In genomic region chr8:46934898-46935297, GRCm38 (mm10) we compare ENCODE assay signal across 8 mouse cellular contexts. TPM values are rescaled to one million over a fixed set of nuclear protein-coding genes. Genes with fewer than 3 reads are reported as not detected.
DNase-seq lines count a peak whose midpoint lies in the region; ATAC-seq and TF ChIP-seq lines count a peak whose summit lies in the region.

No protein-coding gene starts in this region.

- in situ Hi-C loops in Patski (cut with MboI; ENCODE audit: low pct_unique_long_range_greater_than_20kb): no loop called here

- 24% methylated on average over 9 of the region's 9 CpGs for WGBS in intestine, embryonic 14.5 days
- WGBS in midbrain, embryonic 12.5 days: 21% methylated on average over 9 of the region's 9 CpGs
- 39% methylated on average over 9 of the region's 9 CpGs for WGBS in stomach, postnatal 0 days

- no peaks in the 10 kb centered on the region for H3K9me3 ChIP-seq in intestine, embryonic 14.5 days (ENCODE audit: control insufficient read depth, low read length)
- no peaks in the 10 kb centered on the region for H3K9me3 ChIP-seq in midbrain, embryonic 12.5 days
- H3K9me3 ChIP-seq in stomach, postnatal 0 days (ENCODE audit: control insufficient read depth, low read length): no peaks in the 10 kb centered on the region

- ATAC-seq in Patski: peak; percentile 67
- ATAC-seq in intestine, embryonic 14.5 days (replicated peaks; ENCODE audit: low FRiP score, low TSS enrichment, low read depth): peak; percentile 77; the same call in 1 of the 2 replicates
- peak; percentile 44; the same call in 1 of the 2 replicates for ATAC-seq in midbrain, embryonic 12.5 days (ENCODE audit: low FRiP score, low read depth)
- peak; percentile 81 for ATAC-seq in stomach, postnatal 0 days (ENCODE audit: low FRiP score, low TSS enrichment)

- H3K27me3 ChIP-seq in Patski: no peaks in the 10 kb centered on the region
- H3K27me3 ChIP-seq in intestine, embryonic 14.5 days (replicated peaks; ENCODE audit: control insufficient read depth, insufficient read depth, low read length): no peaks in the 10 kb centered on the region
- H3K27me3 ChIP-seq in midbrain, embryonic 12.5 days: no peaks in the 10 kb centered on the region
- no peaks in the 10 kb centered on the region for H3K27me3 ChIP-seq in stomach, postnatal 0 days (ENCODE audit: control insufficient read depth, insufficient read depth, low read length)

- CTCF ChIA-PET in Patski (lab: Charles Lee): no interaction called here

- H3K36me3 ChIP-seq in intestine, embryonic 14.5 days (ENCODE audit: control insufficient read depth, insufficient read depth, low read length): no peaks in the 10 kb centered on the region
- H3K36me3 ChIP-seq in midbrain, embryonic 12.5 days: no peaks in the 10 kb centered on the region
- no peaks in the 10 kb centered on the region for H3K36me3 ChIP-seq in stomach, postnatal 0 days (ENCODE audit: control insufficient read depth, insufficient read depth, low read length)

- H3K27ac ChIP-seq in intestine, embryonic 14.5 days (ENCODE audit: low read depth): no peak overlapping the region
- no peak overlapping the region for H3K27ac ChIP-seq in midbrain, embryonic 12.5 days (replicated peaks)
- H3K27ac ChIP-seq in stomach, postnatal 0 days (replicated peaks): no peak overlapping the region

- intact Hi-C loops in left cerebral cortex, postnatal 36 days (cut with DNase I): loop anchor here (5.0 kb wide), 2 partner anchors 68 to 263 kb away; no protein-coding TSS in a partner anchor

- no peak overlapping the region for H3K4me2 ChIP-seq in intestine, embryonic 14.5 days (ENCODE audit: low read length)
- no peak overlapping the region for H3K4me2 ChIP-seq in midbrain, embryonic 12.5 days (replicated peaks)
- no peak overlapping the region for H3K4me2 ChIP-seq in stomach, postnatal 0 days (replicated peaks; ENCODE audit: low read depth)

- H3K4me3 ChIP-seq in intestine, embryonic 14.5 days (ENCODE audit: low read depth, low read length): no peak overlapping the region
- no peak overlapping the region for H3K4me3 ChIP-seq in midbrain, embryonic 12.5 days
- H3K4me3 ChIP-seq in stomach, postnatal 0 days (ENCODE audit: low read depth, low read length): no peak overlapping the region

- POLR2A ChIA-PET in Patski (lab: Charles Lee): no interaction called here

- TF ChIP-seq CTCF in Patski (IDR thresholded peaks at IDR 0.05): peak; percentile 85
- TF ChIP-seq CTCF in stomach, postnatal 0 days (IDR thresholded peaks at IDR 0.05; ENCODE audit: low read depth): peak; percentile 85

- no peak overlapping the region for H3K9ac ChIP-seq in intestine, embryonic 14.5 days (ENCODE audit: low read length)
- H3K9ac ChIP-seq in midbrain, embryonic 12.5 days (replicated peaks): no peak overlapping the region
- H3K9ac ChIP-seq in stomach, postnatal 0 days (ENCODE audit: low read length): no peak overlapping the region

- peak; percentile 64 to 65 for DNase-seq in B cell, adult 2 months
- no peak for DNase-seq in Patski (ENCODE audit: low read depth, low spot score)
- peak; percentile 28 for DNase-seq in cerebellum, adult 9-11 months
- peak; percentile 45 to 49 for DNase-seq in frontal cortex, postnatal 36 days (ENCODE audit: low spot score in 2 of 2)
- no peak for DNase-seq in intestine, embryonic 14.5 days (ENCODE audit: low spot score)
- peak; percentile 39 to 46 for DNase-seq in left cerebral cortex, postnatal 36 days (ENCODE audit: low spot score in 2 of 2)
- DNase-seq in stomach, postnatal 0 days (ENCODE audit: low spot score): peak; percentile 59

- TF ChIP-seq EP300 in stomach, postnatal 0 days (optimal IDR thresholded peaks at IDR 0.05): no peak

- no peaks in the 10 kb centered on the region for H3K4me1 ChIP-seq in intestine, embryonic 14.5 days (replicated peaks; ENCODE audit: control insufficient read depth, insufficient read depth, low read length)
- no peaks in the 10 kb centered on the region for H3K4me1 ChIP-seq in midbrain, embryonic 12.5 days
- no peaks in the 10 kb centered on the region for H3K4me1 ChIP-seq in stomach, postnatal 0 days (replicated peaks; ENCODE audit: control insufficient read depth, insufficient read depth)

RNA-seq across cellular contexts. Expression of gene Enpp6, which starts 51.8 kb away (rescaled TPM):
- polyA plus RNA-seq in Patski (2021): 0.32 TPM
- 0.13 and 0.23 TPM in 2 replicates for polyA plus RNA-seq in intestine, embryonic 14.5 days (2014; fragmentation: Nextera tagmentation; extraction: Ambion mirVana)
- total RNA-seq in left cerebral cortex, postnatal 36 days (2021): 1 to 10 TPM; 7.3 to 8.6 TPM
- 0.13 and 0.38 TPM in 2 replicates for polyA plus RNA-seq in midbrain, embryonic 12.5 days (2016; fragmentation: Nextera tagmentation; extraction: Ambion mirVana)
- polyA plus RNA-seq in stomach, postnatal 0 days (2015; fragmentation: Nextera tagmentation; extraction: Ambion mirVana): 0.16 and 0.40 TPM in 2 replicates

Comparison
In these comparisons a context has a peak if more than half of its experiments do, and no peak if none do; other contexts are left out.
1. DNase-seq: peak in B cell, adult 2 months (2 of 2), cerebellum, adult 9-11 months (single experiment), frontal cortex, postnatal 36 days (2 of 2), left cerebral cortex, postnatal 36 days (2 of 2) and stomach, postnatal 0 days (single experiment); none in Patski (single experiment) and intestine, embryonic 14.5 days (single experiment).
2. Peak in every context shown above with its lines, with median percentiles within 50 percentile points of each other: ATAC-seq.